Mouse (Mus musculus) kidney, adult 2 months (tissue): ENCODE data around the gene Tmed2. TPM values are rescaled to one million over a fixed set of nuclear protein-coding genes. Genes with fewer than 3 reads are reported as not detected.
"Not testable (repeated sequence)": the region's sequence is repeated elsewhere in the genome, so short reads cannot be mapped to it uniquely, and the experiment has no call there.

Source experiments
- DNase-seq: peaks from one replicate; pipeline ENCODE4 v3.0.0; 2021
- H3K27ac ChIP-seq: fragments of 200-500 bp; 2 replicates; pipeline ENCODE4 v1.5.1; 2012; ENCODE audit warnings: low read depth, low read length, control low read depth, inconsistent platforms; ENCODE audit not compliant: insufficient read depth
- H3K27me3 ChIP-seq: fragments of 200-500 bp; replicated peaks from 2 replicates; pipeline ENCODE4 v1.6.1; 2012; ENCODE audit warnings: mild to moderate bottlenecking, moderate library complexity, low read length, inconsistent platforms; ENCODE audit not compliant: control insufficient read depth, insufficient read depth
- H3K36me3 ChIP-seq: fragments of 200-500 bp; 2 replicates; pipeline ENCODE4 v1.6.1; 2012; ENCODE audit warnings: mild to moderate bottlenecking, moderate library complexity, low read length, inconsistent platforms; ENCODE audit not compliant: control insufficient read depth, insufficient read depth
- H3K4me1 ChIP-seq: fragments of 200-500 bp; 2 replicates; pipeline ENCODE4 v1.6.1; 2011; ENCODE audit warnings: low read length; ENCODE audit not compliant: control insufficient read depth, insufficient read depth
- H3K4me3 ChIP-seq: fragments of 200-500 bp; 2 replicates; pipeline ENCODE4 v1.5.1; 2011; ENCODE audit warnings: mild to moderate bottlenecking, low read depth, low read length, control low read depth; ENCODE audit not compliant: insufficient read depth
- CTCF ChIP-seq: fragments of 200-500 bp; conservative IDR thresholded peaks from 2 replicates; pipeline ENCODE4 v1.5.1; 2011; ENCODE audit warnings: low read depth, mild to moderate bottlenecking, control low read depth, low read length, moderate library complexity, mixed read lengths; ENCODE audit not compliant: insufficient read depth, insufficient read length
- POLR2A ChIP-seq: fragments of 200-500 bp; IDR thresholded peaks from one replicate; pipeline ENCODE4 v1.6.1; 2011; ENCODE audit warnings: low read depth, low read length, control low read depth
- WGBS: fragments of 180-500 bp; shearing (Covaris S2); methylation state at CpG from one replicate; pipeline ENCODE4 v1.1.7; 2018; 5-methylcytosine and 5-hydroxymethylcytosine counted together
- polyA plus RNA-seq: library from polyadenylated mRNA; depleted of rRNA; stranded (reverse); fragments of >200 nt; gene quantifications from 2 replicates; pipeline ENCODE4 v1.2.3, GENCODE M21; 2012

The Tmed2 gene
- polyA plus RNA-seq, 1 experiment = 97.9 TPM

DNA sequence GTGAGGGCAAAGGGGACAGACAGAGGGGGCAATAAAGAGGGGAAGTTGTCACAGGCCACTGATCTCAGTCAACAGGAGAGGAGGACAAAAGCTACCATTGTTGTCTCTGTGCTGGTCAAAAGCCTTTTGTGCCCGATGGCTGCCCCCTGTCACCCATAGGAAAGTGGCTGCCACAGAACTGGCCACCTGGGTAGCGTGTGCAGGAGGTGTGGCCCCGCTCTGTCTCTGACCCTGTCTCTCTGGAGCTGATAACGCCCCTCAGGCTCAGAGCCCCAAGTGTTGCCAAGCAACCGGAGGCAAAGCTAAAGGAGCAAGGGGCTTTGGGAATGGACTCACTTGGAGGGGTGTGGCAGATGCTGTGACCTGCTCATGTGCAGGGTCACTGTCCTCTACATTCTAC lies 41.5 kb upstream of the Tmed2 start:
- Histone ChIP-seq H3K27me3 (no peaks in the 10 kb centered on the region), H3K27ac (no peak overlapping the region)

DNA sequence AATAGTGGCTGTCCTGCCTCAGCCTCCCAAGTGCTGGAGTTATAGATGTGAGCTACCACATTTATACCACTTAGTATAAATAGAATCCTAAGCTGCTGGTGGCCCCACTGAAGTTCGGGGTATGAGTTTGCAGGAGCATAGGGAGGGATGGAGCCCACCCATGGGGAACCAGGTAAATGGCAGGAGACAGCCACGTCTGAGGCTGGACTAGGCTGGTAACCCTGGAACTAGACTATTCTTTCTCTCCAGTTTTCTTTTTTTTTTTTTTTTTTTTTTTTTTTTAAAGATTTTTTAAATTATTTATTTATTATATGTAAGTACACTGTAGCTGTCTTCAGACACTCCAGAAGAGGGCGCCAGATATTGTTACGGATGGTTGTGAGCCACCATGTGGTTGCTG lies 40.5 kb upstream of the Tmed2 start:
- H3K27me3 ChIP-seq, H3K27ac ChIP-seq: not testable (repeated sequence)
- WGBS = 91% methylated on average over 3 of the region's 4 CpGs

More for the DNA sequence above, 41.5 kb upstream of the Tmed2 start:
- Histone ChIP-seq H3K4me1 (no peaks in the 10 kb centered on the region), H3K4me3 (no peak overlapping the region), H3K36me3 (no peaks in the 10 kb centered on the region)
- TF ChIP-seq CTCF (no peak), POLR2A (no peak)
- DNase-seq = no peak
- WGBS = 74% methylated on average over 5 of the region's 5 CpGs

DNA sequence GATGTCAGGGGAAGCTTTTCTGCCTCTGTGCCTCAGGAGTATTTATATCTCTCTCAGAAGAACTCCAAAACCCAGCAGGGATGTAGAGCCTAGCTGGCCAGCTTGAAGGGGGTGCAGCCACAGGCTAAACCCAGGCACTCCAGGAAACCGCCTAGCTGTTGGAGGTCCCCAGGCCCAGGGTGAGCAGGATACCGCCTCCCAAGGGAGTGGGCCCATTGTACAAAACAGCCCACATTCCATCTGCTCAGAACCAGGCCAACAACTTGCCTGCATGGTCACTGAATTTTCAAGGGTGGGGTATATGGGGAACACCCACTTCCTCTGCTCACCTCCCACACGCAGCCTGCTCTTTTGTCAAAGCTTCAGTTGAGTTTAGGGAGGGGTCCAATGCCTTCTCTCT lies 39.9 kb upstream of the Tmed2 start:
- H3K36me3 ChIP-seq = no peaks in the 10 kb centered on the region
- no peak overlapping the region for H3K4me3 ChIP-seq
- DNase-seq = no peak
- TF ChIP-seq POLR2A = no peak
- no peak for TF ChIP-seq CTCF
- WGBS = 87% methylated on average over 3 of the region's 3 CpGs
- H3K27me3 ChIP-seq = no peaks in the 10 kb centered on the region
- no peak overlapping the region for H3K27ac ChIP-seq
- no peaks in the 10 kb centered on the region for H3K4me1 ChIP-seq

More for the DNA sequence above, 40.5 kb upstream of the Tmed2 start:
- H3K4me1 ChIP-seq, H3K4me3 ChIP-seq, DNase-seq, H3K36me3 ChIP-seq: not testable (repeated sequence)

DNA sequence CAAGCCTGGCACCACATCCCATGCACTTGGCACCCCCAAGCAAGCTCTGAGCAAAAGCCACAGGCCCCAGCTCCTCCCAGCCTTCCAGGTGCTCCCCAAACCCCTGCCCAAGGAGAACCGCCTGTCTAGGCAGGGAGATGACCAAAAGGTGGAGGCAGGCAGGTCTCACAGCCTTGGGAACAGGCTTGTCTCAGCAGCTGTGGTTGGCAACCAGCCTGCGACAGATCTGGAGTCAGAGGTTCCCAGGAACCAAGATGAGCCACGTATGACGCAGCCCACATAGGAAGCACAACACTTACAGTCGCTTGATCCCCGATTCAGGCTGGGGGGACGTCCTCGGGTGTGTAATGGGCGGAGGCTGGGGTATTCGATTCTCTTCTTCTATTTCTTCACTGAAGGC lies 39.0 kb upstream of the Tmed2 start:
- Histone ChIP-seq H3K4me3 (no peak overlapping the region), H3K36me3 (no peaks in the 10 kb centered on the region), H3K4me1 (peaks cover 6% of the 10 kb centered on the region; the same call in 1 of the 2 replicates), H3K27ac (no peak overlapping the region), H3K27me3 (no peaks in the 10 kb centered on the region)
- 89% methylated on average over 10 of the region's 10 CpGs for WGBS
- no peak for DNase-seq
- TF ChIP-seq CTCF (no peak), POLR2A (no peak)

GRCm38 (mm10) chr5:124503742-124504141 lies 36.8 kb upstream of the Tmed2 start:
- no peak overlapping the region for H3K4me3 ChIP-seq
- WGBS = 64% methylated on average over 14 of the region's 14 CpGs
- H3K27me3 ChIP-seq = no peaks in the 10 kb centered on the region
- H3K27ac ChIP-seq = no peak overlapping the region
- peaks cover 15% of the 10 kb centered on the region; the same call in 1 of the 2 replicates for H3K4me1 ChIP-seq
- H3K36me3 ChIP-seq = no peaks in the 10 kb centered on the region
- DNase-seq = no peak
- TF ChIP-seq CTCF (no peak), POLR2A (no peak)

- H3K36me3 ChIP-seq = no peaks in the 10 kb centered on the region
- no peak overlapping the region for H3K27ac ChIP-seq
- no peak overlapping the region for H3K4me3 ChIP-seq
- H3K27me3 ChIP-seq = no peaks in the 10 kb centered on the region
- TF ChIP-seq CTCF = no peak
- TF ChIP-seq POLR2A = no peak
- no peak for DNase-seq
- H3K4me1 ChIP-seq = peaks cover 15% of the 10 kb centered on the region; the same call in 1 of the 2 replicates
- 77% methylated on average over 4 of the region's 4 CpGs for WGBS
Measured at GRCm38 (mm10) chr5:124505235-124505634, 35.3 kb upstream of the Tmed2 start.

- H3K27me3 ChIP-seq = no peaks in the 10 kb centered on the region
- TF ChIP-seq POLR2A (no peak), CTCF (no peak)
- H3K4me3 ChIP-seq = no peak overlapping the region
- peak overlapping the region; percentile 42 for H3K27ac ChIP-seq
- no peak for DNase-seq
- 36% methylated on average over 10 of the region's 10 CpGs for WGBS
- peaks cover 15% of the 10 kb centered on the region; the same call in 1 of the 2 replicates for H3K4me1 ChIP-seq
- H3K36me3 ChIP-seq = no peaks in the 10 kb centered on the region
Measured at GRCm38 (mm10) chr5:124506731-124507359, 33.6 kb upstream of the Tmed2 start.

DNA sequence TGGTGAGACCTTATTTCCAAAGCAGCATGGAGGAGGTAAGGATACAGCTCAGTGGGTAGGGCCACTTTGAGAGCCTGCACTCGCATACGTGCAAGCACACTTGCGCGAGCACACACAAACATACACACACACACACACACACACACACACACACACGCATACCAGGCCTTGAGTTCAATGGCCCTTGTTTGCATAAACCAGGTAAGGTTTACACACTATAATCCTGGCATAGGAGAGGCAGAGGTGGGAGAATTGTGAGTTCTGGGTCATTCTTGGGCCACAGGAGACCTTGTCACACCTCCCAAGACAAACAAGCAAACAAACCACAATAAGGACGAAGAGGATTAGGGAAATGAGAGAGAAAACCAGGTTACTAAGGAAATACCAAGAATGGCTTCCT lies 31.3 kb upstream of the Tmed2 start:
- 72% methylated on average over 6 of the region's 6 CpGs for WGBS
- TF ChIP-seq POLR2A = no peak
- no peak for TF ChIP-seq CTCF
- H3K27ac ChIP-seq = peak overlapping the region; percentile 80
- no peaks in the 10 kb centered on the region for H3K27me3 ChIP-seq
- peaks cover 15% of the 10 kb centered on the region; the same call in 1 of the 2 replicates for H3K4me1 ChIP-seq
- H3K4me3 ChIP-seq = no peak overlapping the region
- DNase-seq = no peak
- H3K36me3 ChIP-seq = no peaks in the 10 kb centered on the region; the same call in 1 of the 2 replicates
